Mouse (Mus musculus) CH12.LX (cell line): ENCODE results near the gene Nckap1l.

Source experiments
- BHLHE40 ChIP-seq: IDR thresholded peaks from 2 replicates; pipeline ENCODE4 v1.6.1; 2011; ENCODE audit warnings: mild to moderate bottlenecking, low read depth, low read length, improper control_type of control experiment
- CHD2 ChIP-seq: IDR thresholded peaks from 2 replicates; pipeline ENCODE4 v1.6.1; 2011; ENCODE audit warnings: low read length, improper control_type of control experiment
- CTCF ChIP-seq, 2 experiments: IDR thresholded peaks in 1 of 2; conservative IDR thresholded peaks in 1 of 2; 2 replicates each; pipeline ENCODE4 v1.5.1; 2011 to 2012; ENCODE audit warnings: low read depth in 2 of 2, low read length in 2 of 2, improper control_type of control experiment in 1 of 2, inconsistent platforms in 1 of 2, mild to moderate bottlenecking in 1 of 2, moderate library complexity in 1 of 2
- EP300 ChIP-seq: IDR thresholded peaks from 2 replicates; pipeline ENCODE4 v1.6.1; 2011; ENCODE audit warnings: low read length, improper control_type of control experiment
- HCFC1 ChIP-seq: IDR thresholded peaks from 2 replicates; pipeline ENCODE4 v1.6.1; 2012; ENCODE audit warnings: low read depth, mild to moderate bottlenecking, inconsistent platforms, low read length, improper control_type of control experiment
- JUND ChIP-seq: conservative IDR thresholded peaks from 2 replicates; pipeline ENCODE4 v1.6.1; 2011; ENCODE audit warnings: low read depth, low read length, improper control_type of control experiment
- MAZ ChIP-seq: IDR thresholded peaks from 2 replicates; pipeline ENCODE4 v1.6.1; 2012; ENCODE audit warnings: low read depth, mild to moderate bottlenecking, inconsistent platforms, low read length, improper control_type of control experiment, moderate library complexity
- MYC ChIP-seq: IDR thresholded peaks from 2 replicates; pipeline ENCODE4 v1.6.1; 2011; ENCODE audit warnings: low read depth, mild to moderate bottlenecking, improper control_type of control experiment, low read length
- NRF1 ChIP-seq: IDR thresholded peaks from 2 replicates; pipeline ENCODE4 v1.6.1; 2014; ENCODE audit warnings: low read depth, mild to moderate bottlenecking, inconsistent platforms, low read length, improper control_type of control experiment, moderate library complexity
- PAX5 ChIP-seq: IDR thresholded peaks from 2 replicates; pipeline ENCODE4 v1.6.1; 2012; ENCODE audit warnings: low read length, inconsistent platforms, mixed read lengths
- POLR2A ChIP-seq: IDR thresholded peaks from 2 replicates; pipeline ENCODE4 v1.6.1; 2011; ENCODE audit warnings: low read depth, mild to moderate bottlenecking, improper control_type of control experiment, low read length
- TBP ChIP-seq: conservative IDR thresholded peaks from 2 replicates; pipeline ENCODE4 v1.6.1; 2011; ENCODE audit warnings: low read depth, low read length, improper control_type of control experiment
- ZNF384 ChIP-seq: IDR thresholded peaks from 2 replicates; pipeline ENCODE4 v1.6.1; 2012; ENCODE audit warnings: low read depth, low read length, improper control_type of control experiment, inconsistent platforms

GRCm38 (mm10) chr15:103496204-103497140 lies 42.9 kb downstream of the Nckap1l start:
- TF ChIP-seq CTCF (conservative IDR thresholded peaks at IDR 0.05 in 1 of 2, IDR thresholded peaks at IDR 0.05 in 1 of 2; ENCODE audit: low read depth in 2 of 2, low read length in 2 of 2) (no peak), CHD2 (no peak), EP300 (no peak), HCFC1 (no peak), POLR2A (no peak), TBP (no peak), MAZ (no peak), NRF1 (no peak), JUND (no peak), ZNF384 (no peak), MYC (no peak), PAX5 (no peak), BHLHE40 (no peak)
